Mouse (Mus musculus) CD8-positive naive resting alpha-beta T cell, adult 2 months (primary cell): Measurements from ENCODE around the gene Trim28.

Experiments
- DNase-seq, 2 experiments: peaks; one replicate each; pipeline ENCODE4 v3.0.0; 2022; ENCODE audit warnings: low read depth in 2 of 2, low spot score in 2 of 2

Gene Trim28

DNA sequence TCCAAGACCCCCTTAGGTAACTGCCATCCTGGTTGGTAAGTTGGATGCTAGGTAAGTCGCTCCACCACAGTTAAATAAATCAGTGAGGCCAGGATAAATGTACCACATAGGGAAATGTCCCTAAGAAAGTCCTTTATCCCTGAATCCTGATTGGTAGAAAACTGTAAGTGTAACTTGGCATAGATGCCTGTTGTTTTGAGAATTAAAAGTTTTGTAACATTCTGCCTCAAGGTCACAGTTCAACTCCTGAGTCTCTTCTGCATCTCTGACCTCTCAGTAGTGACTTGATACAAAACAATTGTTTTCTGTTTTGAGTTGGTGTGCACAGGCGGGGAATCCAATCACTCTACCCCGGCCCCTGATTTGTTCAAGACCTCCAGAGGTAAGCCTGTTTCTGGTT, at the start of gene Trim28:
Gene Trim28 (plus strand): TSS at position 264 of the 400 bp plus-strand sequence.
- no peak for DNase-seq

DNA sequence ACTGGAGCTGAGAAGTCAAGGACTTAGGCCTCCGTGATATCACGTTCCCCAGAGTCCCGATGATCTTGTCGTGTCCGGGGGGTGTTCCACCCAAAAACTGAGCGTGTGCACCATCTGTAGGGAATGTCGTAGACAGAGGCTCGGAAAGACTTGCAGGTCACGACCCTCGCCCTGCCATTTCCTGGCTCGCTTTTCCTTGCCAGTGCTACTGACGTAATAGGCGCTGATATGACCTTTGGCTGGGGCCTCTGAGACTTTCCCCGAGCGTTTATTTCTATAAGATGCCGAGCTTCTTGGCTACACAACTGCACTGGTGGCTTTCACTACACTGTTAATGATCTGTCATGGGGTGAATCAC, 49.1 kb upstream of the Trim28 start:
- no peak for DNase-seq

DNA sequence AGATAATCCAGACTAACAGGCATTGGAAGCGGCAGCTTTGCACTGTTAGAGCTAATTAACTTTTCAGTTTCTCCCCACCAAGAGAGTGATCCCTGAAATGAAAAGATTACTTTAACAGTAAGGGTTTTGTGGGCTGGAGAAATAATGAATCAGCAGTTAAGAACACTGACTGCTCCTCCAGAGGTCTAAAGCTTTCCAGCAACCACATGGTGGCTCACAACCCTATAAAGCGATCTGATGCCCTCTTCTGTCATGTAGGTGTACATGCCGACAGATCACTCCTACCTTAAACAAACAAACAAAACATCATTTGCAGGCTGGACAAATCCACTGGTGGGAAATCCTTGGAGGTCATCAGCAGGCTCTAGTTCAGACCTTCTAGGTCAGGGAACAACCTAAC, 44.0 kb upstream of the Trim28 start:
- no peak for DNase-seq

DNA sequence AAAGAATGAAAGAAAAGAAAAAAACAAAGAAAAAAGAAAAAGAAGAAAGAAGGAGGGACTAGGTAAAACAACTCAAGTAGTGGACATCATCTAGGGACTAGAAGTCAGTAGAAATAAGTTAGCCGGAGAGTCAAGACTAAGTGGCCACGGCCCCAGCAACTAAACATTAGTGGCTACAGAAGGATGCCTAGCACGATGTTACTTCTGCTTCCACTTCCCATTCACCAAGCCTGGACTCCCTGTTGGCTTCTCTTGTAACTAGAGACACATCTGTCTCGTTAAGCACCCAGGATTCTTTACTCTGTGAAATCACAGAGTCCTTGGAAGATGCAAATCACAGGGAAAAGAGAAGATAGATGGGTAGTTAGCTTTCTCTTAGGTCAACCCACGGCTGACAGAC, 41.4 kb upstream of the Trim28 start:
- DNase-seq = no peak

DNA sequence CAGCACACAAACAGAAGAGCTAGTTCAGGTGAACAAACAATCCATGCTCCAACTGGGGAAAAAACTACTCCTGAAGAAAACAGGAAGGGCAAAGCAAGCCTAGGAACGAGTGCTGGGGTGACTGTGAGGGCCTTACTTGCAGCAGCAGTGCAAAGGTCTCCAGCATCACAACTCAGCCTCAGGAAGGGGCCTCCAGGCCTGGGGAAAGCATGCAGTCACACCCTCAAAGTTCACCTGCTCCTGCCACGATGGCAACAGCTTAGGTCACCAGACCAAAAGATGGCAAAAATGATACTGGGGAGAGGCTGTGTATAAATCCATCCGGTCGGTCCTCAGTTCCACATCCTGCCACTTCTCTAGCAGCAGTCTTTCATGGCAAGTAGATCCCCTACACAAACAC, 40.0 kb upstream of the Trim28 start:
- DNase-seq = no peak

- DNase-seq = no peak
These were observed 39.2 kb upstream of the Trim28 start for GRCm38 (mm10) chr7:12959718-12960117.

DNA sequence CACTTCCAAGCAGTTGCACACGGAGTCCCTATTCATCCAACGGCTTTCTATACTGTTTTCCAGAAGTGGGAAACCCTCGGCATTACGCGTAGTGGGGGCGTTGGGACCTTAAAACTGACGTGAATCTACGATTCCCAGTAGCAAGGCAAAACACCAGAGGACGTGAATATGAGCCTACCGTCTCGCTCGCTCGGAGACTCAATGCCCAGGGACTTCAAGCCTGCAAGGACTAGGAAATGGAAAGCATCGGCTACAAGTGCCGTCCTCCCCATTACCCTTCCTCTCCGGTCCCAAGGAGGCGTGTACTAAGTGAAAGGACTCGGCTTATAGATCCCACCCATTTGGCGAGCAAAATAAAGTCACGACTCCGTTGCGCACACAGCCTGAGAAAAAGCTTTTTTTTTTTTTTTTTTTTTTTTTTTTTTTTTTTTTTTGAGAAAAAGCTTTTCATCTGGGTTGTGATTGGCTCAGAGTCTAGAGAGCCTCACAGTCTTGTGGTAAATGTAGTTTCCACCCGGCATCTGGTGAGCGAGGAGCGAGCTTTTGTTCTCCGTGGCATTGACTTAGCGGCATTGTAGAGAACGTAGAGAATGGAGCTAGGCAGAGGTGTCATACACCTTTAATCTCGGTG, 37.3 kb upstream of the Trim28 start:
- DNase-seq = peak; percentile 64 to 66

- DNase-seq = peak; percentile 67 to 78
These were observed 33.2 kb upstream of the Trim28 start, which contains the start of gene Zfp324 for GRCm38 (mm10) chr7:12965678-12966091. Zfp324 (plus strand) TSS chr7:12965838.

DNA sequence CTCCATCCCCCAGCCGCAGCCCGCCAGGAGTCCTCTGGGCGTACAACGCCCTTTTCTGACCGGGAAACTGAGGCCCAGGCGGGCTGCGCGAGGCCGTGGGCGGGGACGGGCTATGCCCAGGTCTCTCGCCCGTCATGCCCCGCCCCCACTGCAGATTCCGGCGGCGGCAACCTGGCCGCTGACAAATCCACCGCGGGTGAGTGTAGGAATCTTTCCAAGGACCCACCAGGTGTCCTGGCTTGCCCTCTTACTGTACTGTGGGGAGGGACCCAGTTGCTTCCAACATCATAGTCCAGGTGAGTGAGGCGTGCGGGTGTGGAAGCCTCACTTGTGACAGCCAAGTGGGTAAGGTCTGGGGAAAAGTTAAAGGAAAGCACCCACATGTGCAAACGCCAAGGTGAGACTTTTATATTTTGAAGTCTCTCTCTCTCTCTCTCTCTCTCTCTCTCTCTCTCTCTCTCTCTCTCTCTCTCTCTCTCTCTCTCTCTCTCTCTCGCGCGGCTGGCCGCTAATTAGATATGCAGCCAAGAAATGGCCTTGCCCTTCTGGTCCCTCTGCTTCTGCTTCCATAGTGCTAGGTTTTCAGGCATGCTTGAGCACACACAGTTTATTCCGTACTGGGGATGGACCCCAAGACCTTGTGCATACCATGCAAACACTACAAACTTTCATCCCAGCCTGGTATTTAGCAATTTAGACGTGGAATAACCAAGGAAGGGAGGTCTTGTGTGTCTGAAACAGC, 32.6 kb upstream of the Trim28 start:
- DNase-seq = peak; percentile 15 to 30

DNA sequence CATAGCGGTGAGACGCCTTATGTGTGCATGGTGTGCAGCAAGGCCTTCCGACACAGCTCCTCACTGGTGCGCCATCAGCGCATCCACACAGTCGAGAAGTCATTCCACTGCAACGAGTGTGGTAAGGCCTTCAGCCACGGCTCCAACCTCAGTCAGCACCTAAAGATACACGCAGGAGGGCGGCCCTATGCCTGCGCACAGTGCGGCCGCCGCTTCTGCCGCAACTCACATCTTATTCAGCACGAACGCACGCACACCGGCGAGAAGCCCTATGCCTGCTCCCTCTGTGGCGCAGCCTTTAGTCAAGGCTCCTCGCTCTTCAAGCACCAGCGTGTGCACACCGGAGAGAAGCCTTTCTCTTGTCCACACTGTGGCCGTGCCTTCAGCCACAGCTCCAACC, 28.0 kb upstream of the Trim28 start:
- no peak for DNase-seq

DNA sequence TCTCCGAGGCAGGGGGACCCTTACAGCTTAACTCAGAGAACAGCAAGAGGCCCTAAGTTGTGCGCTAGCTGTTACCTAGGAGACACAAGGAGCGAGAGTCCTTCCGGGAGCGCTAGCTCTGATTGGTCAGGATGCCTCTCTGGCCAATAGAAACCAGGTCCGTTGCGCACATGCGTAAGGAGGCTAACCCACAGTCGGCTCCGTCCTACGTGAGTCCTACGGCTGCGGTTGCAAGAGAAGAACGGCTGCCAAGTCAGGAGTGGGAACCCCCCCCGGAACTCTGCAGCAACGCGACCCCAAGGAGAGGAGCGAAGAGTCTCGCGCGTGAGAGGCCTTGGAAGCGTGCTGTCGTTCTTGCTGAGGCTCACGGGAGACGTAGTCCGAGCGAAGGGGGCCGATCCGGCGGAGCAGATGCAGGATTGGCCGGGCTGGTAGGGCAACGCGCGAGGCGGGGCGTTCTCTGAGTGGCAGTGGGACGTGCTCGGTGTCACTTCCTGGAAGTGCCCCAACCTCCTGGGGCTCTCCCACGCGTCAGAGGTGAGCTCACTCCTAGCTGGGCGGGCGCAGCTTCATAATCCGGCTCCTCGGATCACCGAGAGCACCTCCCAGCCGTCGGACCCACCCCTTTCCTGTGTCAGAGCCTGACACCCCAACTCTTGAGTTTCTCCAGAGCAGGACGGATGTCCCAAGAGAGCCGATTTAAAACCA, 21.1 kb upstream of the Trim28 start, which contains the start of gene Zfp446:
Gene Zfp446 (plus strand): TSS at position 167 of the 708 bp plus-strand sequence.
- peak; percentile 96 to 97 for DNase-seq

GRCm38 (mm10) chr7:12978931-12979722, 19.8 kb upstream of the Trim28 start:
- no peak for DNase-seq

GRCm38 (mm10) chr7:12979776-12980175, 19.1 kb upstream of the Trim28 start:
- DNase-seq = no peak

DNA sequence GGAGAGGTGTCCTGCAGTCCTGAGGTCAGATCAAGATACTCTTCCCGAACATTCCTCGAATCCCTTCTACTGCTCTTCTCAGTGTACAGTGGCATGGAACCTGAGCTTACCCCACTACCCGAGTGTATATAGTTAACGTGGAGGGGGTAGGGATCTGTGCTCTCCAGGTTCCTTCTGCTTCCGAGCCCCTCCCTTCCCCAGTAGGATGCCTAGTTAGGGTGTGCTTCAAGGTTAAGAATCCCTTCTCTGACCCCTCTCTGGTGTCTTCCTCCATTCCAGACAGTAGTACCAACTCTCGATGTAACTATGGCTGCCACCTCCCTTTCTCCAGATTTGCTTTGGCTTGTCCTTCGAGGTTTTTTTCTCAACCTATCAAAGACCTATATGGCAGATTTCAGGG, 18.6 kb upstream of the Trim28 start:
- no peak for DNase-seq

DNA sequence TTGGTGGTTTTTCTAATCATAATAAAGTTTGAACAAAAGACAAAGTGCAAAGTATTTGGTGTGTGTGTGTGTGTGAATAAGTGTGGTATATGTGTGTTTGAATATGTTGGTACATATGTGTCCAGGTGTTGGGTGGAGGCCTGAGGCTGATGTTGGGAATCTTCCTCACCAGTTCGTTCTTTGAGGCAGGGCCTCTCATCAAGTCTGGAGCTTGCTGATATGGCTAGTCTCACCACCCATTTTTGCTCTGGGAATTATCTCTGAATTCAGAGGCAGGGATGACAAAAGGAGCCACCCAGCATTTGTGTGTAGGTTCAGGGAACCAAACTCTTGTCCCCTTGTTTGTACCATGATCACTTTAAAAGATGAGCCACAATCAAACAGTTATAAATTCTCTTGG, 13.2 kb upstream of the Trim28 start:
- no peak for DNase-seq

DNA sequence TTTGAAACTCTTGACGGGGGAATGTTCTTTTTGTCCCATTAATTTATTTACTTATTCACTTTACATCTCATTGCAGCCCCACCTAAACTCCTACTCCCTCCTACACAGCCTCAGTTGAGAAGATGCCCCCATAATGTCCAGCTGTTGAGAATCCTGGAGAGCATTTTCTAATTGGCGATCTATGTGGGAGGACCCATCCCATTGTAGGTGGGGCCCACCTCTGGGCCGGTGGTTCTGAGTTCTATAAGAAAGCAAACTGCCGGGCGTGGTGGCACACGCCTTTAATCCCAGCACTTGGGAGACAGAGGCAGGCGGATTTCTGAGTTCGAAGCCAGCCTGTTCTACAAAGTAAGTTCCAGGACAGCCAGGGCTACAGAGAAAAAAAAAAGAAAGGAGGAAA, 12.0 kb upstream of the Trim28 start:
- no peak for DNase-seq

- no peak for DNase-seq
These were observed 11.3 kb upstream of the Trim28 start for GRCm38 (mm10) chr7:12987409-12988189.

- DNase-seq = peak; percentile 44 to 66
These were observed 6.7 kb upstream of the Trim28 start for GRCm38 (mm10) chr7:12992222-12992621.

- DNase-seq = no peak
These were observed 5.8 kb upstream of the Trim28 start for GRCm38 (mm10) chr7:12993148-12993547.

GRCm38 (mm10) chr7:12995862-12996261, 3.1 kb upstream of the Trim28 start:
- no peak for DNase-seq

GRCm38 (mm10) chr7:12997230-12997629, 1.7 kb upstream of the Trim28 start:
- no peak for DNase-seq
